Mouse (Mus musculus) CH12.LX (cell line): Measurements from ENCODE around the gene 9330182L06Rik. TPM values are rescaled to one million over a fixed set of nuclear protein-coding genes. Genes with fewer than 3 reads are reported as not detected.

ENCODE experiments used
- DNase-seq: peaks from one replicate; pipeline ENCODE4 v3.0.0-alpha.2; 2013; ENCODE audit errors: extremely low read depth
- H3K27ac ChIP-seq: 2 replicates; pipeline ENCODE4 v1.5.1; 2012; ENCODE audit warnings: low read depth, mild to moderate bottlenecking, control low read depth, moderate library complexity; ENCODE audit not compliant: insufficient read depth
- H3K27me3 ChIP-seq: replicated peaks from 2 replicates; pipeline ENCODE3; 2012; ENCODE audit warnings: inconsistent platforms
- H3K36me3 ChIP-seq, 2 experiments: replicated peaks in 1 of 2; 2 replicates each; pipeline versions ENCODE3 to v1.6.1; 2012; ENCODE audit warnings: inconsistent platforms in 1 of 2, low read length in 1 of 2, mild to moderate bottlenecking in 1 of 2, mixed read lengths in 1 of 2, moderate library complexity in 1 of 2; ENCODE audit not compliant: control insufficient read depth in 1 of 2, insufficient read depth in 1 of 2
- H3K4me1 ChIP-seq, 2 experiments: 2 replicates each; pipeline ENCODE4 v1.6.1; 2012; ENCODE audit warnings: inconsistent platforms in 1 of 2, moderate library complexity in 1 of 2; ENCODE audit not compliant: insufficient read depth in 2 of 2, control insufficient read depth in 1 of 2
- H3K4me2 ChIP-seq: 2 replicates; pipeline ENCODE4 v1.6.1; 2012; ENCODE audit warnings: low read depth, mild to moderate bottlenecking, control low read depth; ENCODE audit not compliant: poor library complexity, insufficient read depth, severe bottlenecking
- H3K4me3 ChIP-seq, 3 experiments: fragments of 150-350 bp in 1 of 3; sonication (generic) in 1 of 3; replicated peaks in 1 of 3; 2 replicates each; pipeline versions ENCODE3 to v1.5.1; 2011 to 2012; ENCODE audit warnings: low read depth in 2 of 3, low read length in 2 of 3, mild to moderate bottlenecking in 2 of 3, moderate library complexity in 2 of 3, control low read depth in 1 of 3, improper control_type of control experiment in 1 of 3, inconsistent platforms in 1 of 3, mixed read lengths in 1 of 3; ENCODE audit not compliant: poor library complexity in 1 of 3
- H3K79me2 ChIP-seq: replicated peaks from 2 replicates; pipeline ENCODE4 v1.6.1; 2012; ENCODE audit warnings: mild to moderate bottlenecking, moderate library complexity; ENCODE audit not compliant: control insufficient read depth, poor library complexity, insufficient read depth, severe bottlenecking; ENCODE audit errors: extremely low read depth
- H3K9ac ChIP-seq: 2 replicates; pipeline ENCODE4 v1.6.1; 2012; ENCODE audit warnings: low read depth, mild to moderate bottlenecking, control low read depth, moderate library complexity; ENCODE audit not compliant: insufficient read depth
- H3K9me3 ChIP-seq: replicated peaks from 2 replicates; pipeline ENCODE3; 2012; ENCODE audit warnings: low read length, inconsistent platforms, mixed read lengths
- BHLHE40 ChIP-seq: IDR thresholded peaks from 2 replicates; pipeline ENCODE4 v1.6.1; 2011; ENCODE audit warnings: mild to moderate bottlenecking, low read depth, low read length, improper control_type of control experiment
- E2F4 ChIP-seq: IDR thresholded peaks from 2 replicates; pipeline ENCODE4 v1.6.1; 2011; ENCODE audit warnings: low read depth, low read length, improper control_type of control experiment; ENCODE audit not compliant: insufficient replicate concordance
- ETS1 ChIP-seq: conservative IDR thresholded peaks from 2 replicates; pipeline ENCODE4 v1.6.1; 2012; ENCODE audit warnings: low read depth, mild to moderate bottlenecking, inconsistent platforms, low read length, improper control_type of control experiment, moderate library complexity
- IRF4 ChIP-seq: IDR thresholded peaks from 2 replicates; pipeline ENCODE4 v1.6.1; 2014; ENCODE audit warnings: low read depth, mild to moderate bottlenecking, inconsistent platforms, low read length, improper control_type of control experiment
- JUN ChIP-seq: IDR thresholded peaks from 2 replicates; pipeline ENCODE4 v1.6.1; 2011; ENCODE audit warnings: low read depth, mild to moderate bottlenecking, low read length, improper control_type of control experiment, moderate library complexity; ENCODE audit not compliant: insufficient read depth
- JUND ChIP-seq: conservative IDR thresholded peaks from 2 replicates; pipeline ENCODE4 v1.6.1; 2011; ENCODE audit warnings: low read depth, low read length, improper control_type of control experiment
- MAFK ChIP-seq: IDR thresholded peaks from 2 replicates; pipeline ENCODE4 v1.6.1; 2011; ENCODE audit warnings: low read length, improper control_type of control experiment; ENCODE audit not compliant: insufficient replicate concordance
- MAX ChIP-seq: IDR thresholded peaks from 2 replicates; pipeline ENCODE4 v1.6.1; 2011; ENCODE audit warnings: low read length, improper control_type of control experiment
- MAZ ChIP-seq: IDR thresholded peaks from 2 replicates; pipeline ENCODE4 v1.6.1; 2012; ENCODE audit warnings: low read depth, mild to moderate bottlenecking, inconsistent platforms, low read length, improper control_type of control experiment, moderate library complexity
- MEF2A ChIP-seq: IDR thresholded peaks from 2 replicates; pipeline ENCODE4 v1.6.1; 2014; ENCODE audit warnings: low read depth, mild to moderate bottlenecking, inconsistent platforms, low read length, improper control_type of control experiment, borderline replicate concordance
- PAX5 ChIP-seq: IDR thresholded peaks from 2 replicates; pipeline ENCODE4 v1.6.1; 2012; ENCODE audit warnings: low read length, inconsistent platforms, mixed read lengths
- POLR2A ChIP-seq: IDR thresholded peaks from 2 replicates; pipeline ENCODE4 v1.6.1; 2011; ENCODE audit warnings: low read depth, mild to moderate bottlenecking, improper control_type of control experiment, low read length
- POLR2AphosphoS2 ChIP-seq: IDR thresholded peaks from 2 replicates; pipeline ENCODE4 v1.6.1; 2011; ENCODE audit warnings: low read depth, low read length, improper control_type of control experiment
- SMC3 ChIP-seq: IDR thresholded peaks from 2 replicates; pipeline ENCODE4 v1.6.1; 2011; ENCODE audit warnings: low read depth, low read length, improper control_type of control experiment
- TBP ChIP-seq: conservative IDR thresholded peaks from 2 replicates; pipeline ENCODE4 v1.6.1; 2011; ENCODE audit warnings: low read depth, low read length, improper control_type of control experiment
- TCF12 ChIP-seq: IDR thresholded peaks from 2 replicates; pipeline ENCODE4 v1.6.1; 2014; ENCODE audit warnings: low read depth, mild to moderate bottlenecking, inconsistent platforms, low read length, improper control_type of control experiment
- USF2 ChIP-seq: conservative IDR thresholded peaks from 2 replicates; pipeline ENCODE4 v1.6.1; 2011; ENCODE audit warnings: low read depth, low read length, improper control_type of control experiment
- ZC3H11A ChIP-seq: IDR thresholded peaks from 2 replicates; pipeline ENCODE4 v1.6.1; 2012; ENCODE audit warnings: low read depth, mild to moderate bottlenecking, inconsistent platforms, low read length, improper control_type of control experiment
- ZMIZ1 ChIP-seq: IDR thresholded peaks from 2 replicates; pipeline ENCODE4 v1.6.1; 2012; ENCODE audit warnings: low read depth, mild to moderate bottlenecking, inconsistent platforms, low read length, improper control_type of control experiment
- dilution Hi-C: fragments of 300-500 bp; cut with MboI; formaldehyde crosslinking; loops from 2 replicates; pipeline ENCODE4 v1.14.3; 2020; ENCODE audit warnings: low sequenced_read_pairs; ENCODE audit not compliant: extremely low pct_unique_long_range_greater_than_20kb, extremely low pct_ligation_motif_present
- in situ Hi-C: fragments of 300-500 bp; cut with MboI; formaldehyde crosslinking; loops from 3 replicates; pipeline ENCODE4 v1.14.3; 2019; ENCODE audit warnings: low sequenced_read_pairs, low pct_ligation_motif_present, low pct_unique_long_range_greater_than_20kb, mixed read lengths
- polyA plus RNA-seq: library from polyadenylated mRNA; unstranded; fragments of >175 nt; gene quantifications from 2 replicates; pipeline ENCODE4 v1.2.1, GENCODE M21; 2012; ENCODE audit warnings: low read depth; ENCODE audit not compliant: insufficient read length
- total RNA-seq, 2 experiments: library from RNA; depleted of rRNA; stranded (reverse); fragments of 300-350 nt in 1 of 2; fragments of >200 nt in 1 of 2; gene quantifications; 2 replicates each; pipeline ENCODE4 v1.2.3; 2012 to 2014

Gene 9330182L06Rik
- total and polyA plus RNA-seq, 3 experiments: not detected

DNA sequence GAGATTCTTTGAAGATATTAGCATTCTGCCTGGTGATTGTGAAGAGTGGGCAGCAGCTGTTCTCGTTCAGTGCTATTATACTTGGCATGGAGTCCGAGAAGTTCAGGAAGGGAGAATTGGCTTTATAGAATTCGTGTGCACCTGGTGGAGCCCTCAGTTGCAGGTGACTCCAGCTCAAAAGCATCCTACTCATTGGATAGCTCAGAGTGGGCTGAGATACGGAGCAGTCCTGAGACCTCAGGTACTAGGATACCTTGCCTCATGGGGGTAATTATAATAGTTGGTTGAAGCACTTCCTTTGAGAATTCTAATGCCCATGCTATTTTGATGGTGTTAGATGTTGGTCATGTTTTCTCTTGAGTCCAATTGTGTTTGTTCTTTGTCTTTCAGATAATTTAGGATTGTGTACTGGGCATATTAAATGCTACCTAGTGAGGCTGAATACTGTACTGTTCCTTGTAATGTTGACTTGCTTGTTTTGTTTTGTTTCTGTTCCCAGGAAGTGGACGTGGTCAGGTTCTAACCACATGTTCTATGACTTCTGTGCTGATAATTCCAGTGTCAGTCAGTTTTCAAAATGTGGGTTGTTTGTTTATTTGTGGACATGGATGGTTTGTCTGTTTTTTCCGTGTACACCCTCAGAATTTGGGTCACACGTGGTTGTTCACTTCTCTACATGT is 96.2 kb downstream of the 9330182L06Rik start:
- no peak overlapping the region for H3K4me3 ChIP-seq
- no peak overlapping the region for H3K9ac ChIP-seq
- 0 out of 4 replicates have a peak, but pooled peaks cover 0 to 2% of the 10 kb centered on the region in 2 experiments for H3K4me1 ChIP-seq
- no peak overlapping the region for H3K4me2 ChIP-seq
- H3K27me3 ChIP-seq: no peaks in the 10 kb centered on the region
- no peak overlapping the region for H3K27ac ChIP-seq
- H3K79me2 ChIP-seq: no peaks in the 10 kb centered on the region
- DNase-seq: no peak
- in situ Hi-C loops (no loop called here), dilution Hi-C loops (no loop called here)
- TF ChIP-seq USF2 (no peak), TBP (no peak), MEF2A (no peak), SMC3 (no peak), POLR2AphosphoS2 (no peak), MAFK (no peak), E2F4 (no peak), MAZ (no peak), TCF12 (no peak), JUND (no peak), IRF4 (no peak), ZMIZ1 (no peak), BHLHE40 (no peak)
- no peaks in the 10 kb centered on the region for H3K36me3 ChIP-seq
- H3K9me3 ChIP-seq: no peaks in the 10 kb centered on the region

DNA sequence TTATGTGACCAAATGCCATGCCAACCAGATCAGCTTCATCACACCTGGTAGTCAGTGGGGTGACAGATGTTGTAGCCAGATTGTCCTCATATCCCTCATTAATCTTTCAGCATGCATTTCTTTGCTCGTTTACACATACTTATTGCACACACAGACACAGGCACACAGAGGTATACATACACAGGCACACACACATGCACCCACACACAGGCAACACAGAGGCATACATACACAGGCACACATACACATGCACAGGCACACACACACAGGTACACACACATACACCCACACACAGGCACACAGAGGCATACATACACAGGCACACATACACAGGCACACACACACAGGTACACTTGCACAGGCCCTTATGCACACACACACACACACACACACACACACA is 99.0 kb downstream of the 9330182L06Rik start:
- dilution Hi-C loops: no loop called here
- no peaks in the 10 kb centered on the region for H3K36me3 ChIP-seq

More for the DNA sequence above, 99.0 kb downstream of the 9330182L06Rik start:
- no peak overlapping the region for H3K9ac ChIP-seq
- H3K4me2 ChIP-seq: no peak overlapping the region
- TF ChIP-seq JUN (no peak), MAX (no peak), ZC3H11A (no peak), JUND (no peak), PAX5 (no peak), IRF4 (no peak), ETS1 (no peak), POLR2A (no peak), POLR2AphosphoS2 (no peak)
- no peak overlapping the region for H3K4me3 ChIP-seq
- no peaks in the 10 kb centered on the region for H3K79me2 ChIP-seq
- no peak for DNase-seq
- H3K4me1 ChIP-seq: 0 out of 4 replicates have a peak, but pooled peaks cover 0 to 2% of the 10 kb centered on the region in 2 experiments
- in situ Hi-C loops: no loop called here
- no peak overlapping the region for H3K27ac ChIP-seq
- H3K9me3 ChIP-seq: no peaks in the 10 kb centered on the region
- no peaks in the 10 kb centered on the region for H3K27me3 ChIP-seq
